Mouse (Mus musculus) urinary bladder, adult 18-20 months (tissue): ENCODE results near the gene Olfr1450.
"Not testable (repeated sequence)": the region's sequence is repeated elsewhere in the genome, so short reads cannot be mapped to it uniquely, and the experiment has no call there.

Experiments used
- DNase-seq, 2 experiments: peaks; one replicate each; pipeline ENCODE4 v3.0.0; 2022; ENCODE audit warnings: low spot score in 2 of 2, mixed read lengths in 2 of 2

Olfr1450 gene

GRCm38 (mm10) chr19:12949958-12950357, at the start of gene Olfr1450:
Gene Olfr1450, plus strand, starts transcription at chr19:12950258.
- no peak for DNase-seq

GRCm38 (mm10) chr19:12903643-12904042, 46.4 kb upstream of the Olfr1450 start, which contains the start of gene Olfr1447:
Gene Olfr1447, minus strand, starts transcription at chr19:12903743.
- no peak for DNase-seq

- DNase-seq, result no peak
Measured at GRCm38 (mm10) chr19:12924319-12924718, 25.7 kb upstream of the Olfr1450 start, which contains the start of gene Olfr1448. Gene Olfr1448, minus strand, starts transcription at chr19:12924419.

GRCm38 (mm10) chr19:12930540-12930939, 19.5 kb upstream of the Olfr1450 start, which contains the start of gene Olfr1449:
Gene Olfr1449, plus strand, starts transcription at chr19:12930840.
- no peak for DNase-seq

- not testable (repeated sequence) for DNase-seq
Measured at GRCm38 (mm10) chr19:12970082-12970481, 20.0 kb downstream of the Olfr1450 start.

- DNase-seq, result not testable (repeated sequence)
Measured at GRCm38 (mm10) chr19:12992316-12992715, 42.3 kb downstream of the Olfr1450 start.

- DNase-seq, result no peak
Measured at GRCm38 (mm10) chr19:12994714-12995113, 44.7 kb downstream of the Olfr1450 start, which contains the start of gene Olfr1451. Gene Olfr1451, plus strand, starts transcription at chr19:12995014.
